Mouse (Mus musculus) CD4-positive, CD25-positive, alpha-beta regulatory T cell, adult 2 months (primary cell): Measurements from ENCODE around the gene Zfx.
A peak's percentile ranks its signal among the peaks of the same experiment; 100 is the strongest.

ENCODE experiments used
- DNase-seq: peaks from one replicate; pipeline ENCODE4 v3.0.0-alpha.2; 2012; ENCODE audit warnings: low read depth, low spot score

Gene Zfx

GRCm38 (mm10) chrX:94123059-94123839 is at the start of gene Zfx:
TSS of gene Zfx (minus strand) at chrX:94123702.
- DNase-seq, result peak; percentile 81

- peak; percentile 1 for DNase-seq
These were observed 45.8 kb upstream of the Zfx start for GRCm38 (mm10) chrX:94169348-94169747.

DNA sequence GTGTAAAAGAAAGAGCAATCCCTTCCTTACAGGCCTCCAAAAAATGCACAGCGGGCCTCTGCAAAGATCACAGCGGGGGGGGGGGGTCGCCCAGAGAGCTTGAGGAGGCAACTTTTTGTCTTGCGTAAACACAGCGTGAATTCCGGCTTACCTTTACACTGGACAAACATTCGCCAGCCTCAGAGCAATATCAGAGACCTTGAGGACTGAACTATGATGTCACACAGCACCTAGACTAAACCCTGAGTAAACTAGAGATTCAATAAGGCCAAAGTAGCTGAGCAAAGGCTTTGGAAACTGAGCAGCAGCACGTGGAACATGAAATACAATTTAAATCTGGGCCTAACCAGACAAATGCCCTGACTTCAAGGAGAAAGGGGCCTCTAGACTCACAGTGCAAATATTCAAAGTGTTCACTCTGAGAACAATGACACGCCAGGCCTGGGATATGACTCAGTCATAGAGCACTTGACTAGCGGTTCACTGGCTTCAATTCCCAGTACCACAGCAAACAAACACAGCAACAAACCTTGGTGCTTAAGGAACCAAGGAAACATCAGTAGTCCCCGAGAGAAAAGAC is 28.8 kb upstream of the Zfx start:
- DNase-seq, result no peak

GRCm38 (mm10) chrX:94150471-94150870 is 27.0 kb upstream of the Zfx start:
- DNase-seq, result no peak

- DNase-seq, result no peak
These were observed 18.7 kb upstream of the Zfx start for GRCm38 (mm10) chrX:94142004-94142771.

- DNase-seq, result no peak
These were observed 16.6 kb upstream of the Zfx start for GRCm38 (mm10) chrX:94140080-94140479.

GRCm38 (mm10) chrX:94138256-94138655 is 14.8 kb upstream of the Zfx start:
- no peak for DNase-seq

DNA sequence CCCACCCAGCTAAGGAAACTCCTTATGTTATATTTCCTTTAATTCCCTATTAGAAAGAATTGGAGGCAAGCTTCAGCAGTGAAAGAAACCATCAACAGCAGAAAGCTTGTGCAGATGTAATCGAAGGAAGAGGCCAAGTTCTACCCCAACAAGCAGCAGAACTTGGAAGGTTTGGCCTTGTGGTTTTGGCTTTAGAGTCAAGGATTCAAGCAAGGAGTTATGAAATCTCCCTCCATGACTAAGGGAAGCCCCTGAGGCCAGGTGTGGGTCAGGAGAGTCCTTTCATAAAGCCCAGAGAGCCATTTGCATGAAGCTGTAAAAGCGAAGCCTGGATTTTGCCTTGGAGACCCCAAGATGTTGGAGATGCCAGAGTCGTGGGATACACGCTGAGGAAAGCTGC is 11.6 kb upstream of the Zfx start:
- DNase-seq, result no peak

DNA sequence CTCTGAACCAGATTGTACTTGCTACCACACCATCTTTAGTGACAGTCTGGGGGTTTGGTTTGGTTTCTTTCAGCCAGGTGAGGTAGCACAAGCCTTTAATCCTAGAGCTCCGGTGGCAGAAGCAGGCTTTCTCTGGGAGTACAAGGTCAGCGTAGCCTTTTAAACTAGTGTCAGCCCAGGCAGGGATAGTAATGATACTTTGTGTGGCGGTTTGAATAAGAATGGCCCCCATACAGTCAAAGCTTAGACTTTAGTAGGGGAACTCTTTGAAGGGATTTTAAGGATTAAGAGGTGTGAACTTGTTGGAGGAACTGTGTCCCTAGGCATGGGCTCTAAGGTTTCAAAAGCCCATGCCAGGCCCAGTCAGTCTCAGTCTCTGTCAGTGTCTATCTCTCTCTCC is 10.0 kb upstream of the Zfx start:
- DNase-seq, result no peak

- no peak for DNase-seq
These were observed 8.7 kb upstream of the Zfx start for GRCm38 (mm10) chrX:94132239-94132638.

GRCm38 (mm10) chrX:94129712-94130111 is 6.2 kb upstream of the Zfx start:
- peak; percentile 12 for DNase-seq

DNA sequence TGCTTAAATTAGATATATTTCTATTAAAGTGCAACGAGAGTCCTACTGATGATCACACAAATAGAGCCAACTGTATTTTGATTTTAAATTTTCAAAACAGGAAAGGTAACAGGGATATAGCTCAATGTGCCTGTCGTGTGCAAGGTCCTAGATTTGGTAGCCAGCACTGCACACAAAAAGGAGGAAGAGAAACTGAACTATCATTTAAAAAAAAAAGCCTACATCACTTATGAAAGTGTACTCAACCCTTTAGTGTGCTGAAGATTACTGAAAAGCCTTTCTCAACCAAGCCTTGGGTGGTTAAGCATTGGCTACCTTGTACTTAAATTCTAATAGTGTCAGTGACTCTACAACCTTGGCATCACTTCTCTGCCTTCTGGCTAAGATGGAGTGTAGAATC is 2.4 kb upstream of the Zfx start:
- no peak for DNase-seq

DNA sequence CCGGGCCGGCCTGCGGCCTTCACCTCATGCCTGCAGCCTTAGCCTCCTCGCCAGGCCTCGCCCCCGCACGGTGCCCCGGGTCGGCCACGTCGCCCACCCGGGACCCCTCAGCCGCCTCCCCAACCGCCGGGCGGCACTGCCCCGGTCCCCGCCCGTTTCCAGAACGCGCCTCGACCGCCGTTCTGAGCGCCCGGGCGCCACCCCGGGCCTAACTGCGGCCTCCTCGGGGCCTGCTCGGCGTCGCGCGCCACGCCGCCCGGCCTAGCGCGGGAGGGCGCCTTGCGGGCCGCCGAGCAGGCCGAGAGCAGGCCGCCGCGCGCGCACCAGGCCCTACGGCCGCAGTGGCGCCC is 818 bp downstream of the Zfx start:
- no peak for DNase-seq

DNA sequence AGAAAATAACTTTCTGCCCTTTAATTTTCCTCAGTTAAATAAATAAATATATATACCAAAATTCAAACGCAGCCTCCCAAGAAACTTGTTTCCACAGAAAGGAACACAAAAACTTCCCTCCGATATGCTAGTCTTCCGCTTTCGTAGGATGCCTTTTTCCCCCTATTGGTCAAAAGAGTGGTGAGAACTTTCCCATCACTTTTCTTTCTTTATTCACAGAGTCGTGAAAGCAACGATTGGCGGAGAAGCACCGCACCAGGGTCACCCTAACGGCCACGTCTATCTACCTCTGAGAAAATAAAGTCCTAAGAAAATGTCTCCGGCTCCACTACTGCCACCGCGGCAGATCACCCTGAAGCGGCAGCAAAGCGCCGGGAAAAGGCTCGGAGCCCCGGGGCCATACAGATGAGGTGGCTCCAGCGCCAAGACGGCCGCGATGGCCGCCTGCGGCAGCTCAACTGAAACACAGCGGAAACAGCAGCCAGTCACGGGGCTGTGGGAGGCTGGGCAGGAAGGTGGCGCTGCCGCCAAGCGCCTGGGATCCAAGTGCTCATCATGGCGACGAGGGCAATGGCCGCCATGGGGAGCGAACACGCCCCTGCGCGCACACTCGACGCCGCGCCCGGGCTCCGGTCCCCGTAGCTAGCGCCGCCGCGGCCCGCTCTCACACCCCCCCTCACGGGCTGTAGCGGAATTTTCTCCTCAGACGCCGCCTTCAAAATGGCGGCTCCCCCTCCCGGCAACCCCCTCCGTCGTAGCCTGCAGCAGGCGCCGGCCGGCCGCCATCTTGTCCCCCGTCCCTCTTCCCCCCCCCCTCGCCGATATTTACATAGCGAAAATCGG is 1.4 kb downstream of the Zfx start:
- DNase-seq, result peak; percentile 92

DNA sequence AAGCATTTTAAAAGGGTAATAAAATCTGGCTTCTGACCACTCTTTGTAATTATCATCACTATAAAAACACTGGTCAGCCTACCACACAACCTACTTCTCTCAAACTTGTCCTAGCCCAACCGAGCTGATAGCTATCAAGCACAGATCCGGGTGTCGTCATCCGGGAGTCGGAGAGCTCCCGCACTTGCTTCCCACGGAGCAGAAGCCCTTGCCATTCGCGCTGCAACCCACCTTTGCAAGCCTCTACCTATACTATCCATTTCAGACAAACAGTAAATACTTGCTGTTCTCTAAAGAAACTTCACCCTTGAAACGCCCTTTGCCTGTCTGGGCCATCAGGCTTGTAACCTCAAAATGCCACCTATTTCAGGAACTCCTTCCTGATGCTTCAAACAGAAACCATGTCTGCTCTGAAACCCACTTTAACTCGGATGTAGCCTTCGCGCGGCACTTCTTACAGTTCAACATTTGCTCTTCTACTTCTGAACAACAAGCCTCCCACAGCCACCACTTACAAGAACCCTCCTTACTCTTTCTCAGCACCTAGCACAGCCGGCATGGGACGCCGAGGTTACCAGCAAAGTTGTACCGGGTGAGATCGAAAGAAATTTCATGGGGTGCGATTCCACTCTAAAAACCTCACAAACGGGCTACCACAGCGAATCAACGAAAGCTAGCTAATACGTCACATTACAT is 2.2 kb downstream of the Zfx start:
- peak; percentile 38 for DNase-seq

DNA sequence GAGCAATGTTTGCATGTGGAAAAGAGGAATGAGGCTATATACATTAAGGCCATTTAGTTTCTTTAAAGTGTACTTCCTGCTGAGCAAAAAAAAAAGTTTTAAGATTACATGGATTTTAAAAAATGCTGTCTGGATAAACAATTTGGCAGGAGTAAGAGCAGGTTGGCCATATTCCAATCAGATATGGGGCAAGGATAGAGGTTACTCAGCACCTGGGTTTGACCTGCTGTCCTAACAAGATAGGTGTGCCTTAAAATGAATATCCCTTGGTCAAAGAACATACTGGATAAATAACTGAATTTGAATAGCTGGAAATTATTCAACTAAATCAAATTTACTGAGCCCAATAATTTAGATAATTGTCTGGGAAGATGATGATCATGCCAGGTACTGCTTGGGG is 5.2 kb downstream of the Zfx start:
- DNase-seq, result no peak

DNA sequence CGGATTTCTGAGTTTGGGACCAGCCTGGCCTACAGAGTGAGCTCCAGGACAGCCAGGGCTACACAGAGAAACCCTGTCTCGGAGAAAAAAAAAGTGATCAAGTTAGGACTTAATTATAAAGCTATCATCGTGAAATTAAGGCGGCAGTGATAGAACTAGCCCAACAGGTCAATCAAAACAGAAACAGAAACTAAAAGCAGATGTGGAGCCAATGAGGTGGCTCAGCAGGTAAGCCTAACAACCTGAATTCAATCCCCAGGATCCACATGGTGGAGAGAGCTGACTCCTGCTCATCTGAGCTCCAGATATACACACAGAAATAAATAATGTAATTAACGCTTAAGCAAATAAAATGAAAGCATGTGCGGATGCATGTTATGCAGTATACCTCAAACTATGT is 7.6 kb downstream of the Zfx start:
- peak; percentile 16 for DNase-seq

- DNase-seq, result no peak
These were observed 17.5 kb downstream of the Zfx start for GRCm38 (mm10) chrX:94105964-94106363.

GRCm38 (mm10) chrX:94102938-94103337 is 20.6 kb downstream of the Zfx start:
- DNase-seq, result no peak

GRCm38 (mm10) chrX:94100561-94100960 is 22.9 kb downstream of the Zfx start:
- no peak for DNase-seq

DNA sequence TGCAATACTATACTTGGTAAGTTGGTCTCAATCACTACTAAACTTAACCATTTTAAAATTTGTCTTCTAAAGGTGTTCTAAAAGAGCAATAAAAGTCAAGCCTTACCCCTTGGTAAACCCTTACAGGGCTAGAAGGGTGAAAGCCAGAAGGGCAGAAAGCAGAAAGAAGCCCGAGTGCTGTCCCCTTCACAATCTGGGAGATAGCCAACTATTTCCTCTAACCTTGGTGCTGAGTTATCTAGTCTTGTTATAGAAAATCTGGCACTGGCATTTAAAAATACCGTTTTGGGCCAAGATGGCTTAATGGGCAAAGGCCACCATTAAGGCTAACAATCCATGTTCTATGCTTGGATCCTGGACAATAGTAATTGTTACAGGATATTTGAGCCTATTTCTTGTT is 32.5 kb downstream of the Zfx start:
- DNase-seq, result no peak
